Mouse (Mus musculus): ENCODE results near the gene Trmo. TPM values are rescaled to one million over a fixed set of nuclear protein-coding genes. Genes with fewer than 3 reads are reported as not detected.

The Trmo gene
- 4.3 and 5.5 TPM in 2 replicates for polyA plus RNA-seq (2012; rRNA removed)

- Histone ChIP-seq H3K4me1 (ENCODE audit: control insufficient read depth, insufficient read depth, low read length) (no peaks in the 10 kb centered on the region), H3K4me3 (replicated peaks; ENCODE audit: extremely low read depth, low read depth, low read length) (peak within 1 kb of the TSS; percentile 91)
- under 1% methylated on average over 56 of the region's 56 CpGs for WGBS
- TF ChIP-seq CTCF (IDR thresholded peaks at IDR 0.05; ENCODE audit: insufficient read depth, low read length) (no peak), POLR2A (IDR thresholded peaks at IDR 0.05; ENCODE audit: borderline replicate concordance, extremely low read depth, low read depth, low read length) (peak; percentile 68; the same call in 1 of the 2 replicates)
- peak; percentile 91 for DNase-seq
Observed at GRCm38 (mm10) chr4:46389013-46389611, at the start of gene Trmo. Gene Trmo, minus strand, starts transcription at chr4:46389437.

GRCm38 (mm10) chr4:46432339-46433036 is 43.3 kb upstream of the Trmo start:
- TF ChIP-seq POLR2A (IDR thresholded peaks at IDR 0.05; ENCODE audit: borderline replicate concordance, extremely low read depth, low read depth, low read length), result no peak
- TF ChIP-seq CTCF (IDR thresholded peaks at IDR 0.05; ENCODE audit: insufficient read depth, low read length), result no peak
- Histone ChIP-seq H3K4me3 (replicated peaks; ENCODE audit: extremely low read depth, low read depth, low read length) (no peak overlapping the region), H3K4me1 (ENCODE audit: control insufficient read depth, insufficient read depth, low read length) (no peaks in the 10 kb centered on the region)
- 73% methylated on average over 12 of the region's 12 CpGs for WGBS
- DNase-seq, result no peak

DNA sequence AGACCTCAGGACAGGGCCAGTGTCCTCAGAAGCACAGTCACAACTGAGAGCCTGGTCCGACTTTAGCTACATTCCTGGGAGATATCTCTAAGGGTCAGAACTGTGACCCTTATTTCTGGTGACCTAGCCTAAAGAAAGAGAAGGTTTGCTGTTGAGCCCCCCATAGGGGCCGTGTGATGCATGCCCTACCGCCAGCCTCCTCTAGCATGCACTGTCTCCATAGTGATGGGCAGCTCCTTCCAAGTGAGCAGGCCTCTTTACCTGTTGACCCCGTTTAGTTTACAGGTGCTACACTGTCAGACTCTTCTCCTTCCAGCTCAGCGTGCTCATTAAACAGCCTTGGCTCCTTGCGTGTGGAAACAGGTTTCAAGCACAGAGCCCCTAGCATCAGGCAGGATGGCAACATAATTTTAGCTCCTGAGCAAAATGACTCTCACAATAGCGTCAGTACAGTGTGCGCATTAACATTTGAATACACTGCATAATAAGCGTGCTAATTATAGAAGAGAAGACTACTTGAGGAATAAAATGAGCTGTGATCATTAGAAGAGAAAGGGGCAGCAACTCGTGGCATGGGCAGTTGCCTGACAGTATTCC is 39.8 kb upstream of the Trmo start:
- 67% methylated on average over 10 of the region's 10 CpGs for WGBS
- TF ChIP-seq CTCF (IDR thresholded peaks at IDR 0.05; ENCODE audit: insufficient read depth, low read length) (no peak), POLR2A (IDR thresholded peaks at IDR 0.05; ENCODE audit: borderline replicate concordance, extremely low read depth, low read depth, low read length) (no peak)
- no peaks in the 10 kb centered on the region for H3K4me1 ChIP-seq (ENCODE audit: control insufficient read depth, insufficient read depth, low read length)
- DNase-seq, result no peak
- no peak overlapping the region for H3K4me3 ChIP-seq (replicated peaks; ENCODE audit: extremely low read depth, low read depth, low read length)

DNA sequence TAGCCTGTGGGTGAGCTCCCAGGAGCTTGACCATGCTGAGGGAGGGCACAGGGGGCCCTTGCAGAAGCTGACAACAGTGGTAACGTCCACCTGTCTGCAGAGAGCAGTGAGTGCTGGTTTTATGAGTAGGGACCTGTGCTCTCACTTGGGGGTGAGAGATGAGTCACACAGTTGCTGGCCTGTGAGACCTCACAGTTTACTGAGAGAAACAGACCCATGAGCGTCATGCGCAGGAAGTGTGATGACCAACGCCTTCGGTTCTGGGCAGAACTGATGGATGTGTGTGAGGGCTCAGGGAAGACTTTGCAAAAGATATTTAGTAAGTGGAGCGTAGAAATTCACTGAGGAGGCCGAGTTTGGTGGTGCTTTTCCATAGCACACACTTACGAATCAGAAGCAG is 33.4 kb upstream of the Trmo start:
- H3K4me1 ChIP-seq (ENCODE audit: control insufficient read depth, insufficient read depth, low read length), result no peaks in the 10 kb centered on the region
- 73% methylated on average over 8 of the region's 8 CpGs for WGBS
- no peak for DNase-seq
- H3K4me3 ChIP-seq (replicated peaks; ENCODE audit: extremely low read depth, low read depth, low read length), result no peak overlapping the region
- TF ChIP-seq POLR2A (IDR thresholded peaks at IDR 0.05; ENCODE audit: borderline replicate concordance, extremely low read depth, low read depth, low read length), result no peak
- TF ChIP-seq CTCF (IDR thresholded peaks at IDR 0.05; ENCODE audit: insufficient read depth, low read length), result no peak

- WGBS, result 71% methylated on average over 9 of the region's 9 CpGs
- DNase-seq, result no peak
- no peaks in the 10 kb centered on the region; the same call in 1 of the 2 replicates for H3K4me1 ChIP-seq (ENCODE audit: control insufficient read depth, insufficient read depth, low read length)
- TF ChIP-seq POLR2A (IDR thresholded peaks at IDR 0.05; ENCODE audit: borderline replicate concordance, extremely low read depth, low read depth, low read length) (no peak), CTCF (IDR thresholded peaks at IDR 0.05; ENCODE audit: insufficient read depth, low read length) (no peak)
- no peak overlapping the region for H3K4me3 ChIP-seq (replicated peaks; ENCODE audit: extremely low read depth, low read depth, low read length)
Observed at GRCm38 (mm10) chr4:46418851-46419250, 29.6 kb upstream of the Trmo start.

DNA sequence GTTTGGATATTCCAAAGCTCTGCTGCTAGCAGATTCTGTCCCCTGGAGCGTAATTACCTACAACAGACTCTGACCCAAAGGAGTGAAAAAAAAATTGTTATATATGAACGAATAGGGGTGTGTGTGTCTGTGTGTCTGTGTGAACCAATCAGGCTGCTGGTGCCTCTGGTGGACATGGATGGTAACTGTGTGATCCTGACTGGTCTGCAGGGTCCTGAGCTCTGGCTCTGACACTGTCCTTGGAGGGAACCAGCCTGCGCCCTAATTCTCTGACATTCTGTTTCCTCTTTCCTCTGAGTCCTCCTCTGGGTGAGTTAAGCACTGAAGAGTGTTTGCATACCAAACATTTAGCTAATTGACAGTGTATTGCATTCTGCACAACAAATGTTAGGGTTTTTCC is 28.3 kb upstream of the Trmo start:
- no peak for DNase-seq
- TF ChIP-seq CTCF (IDR thresholded peaks at IDR 0.05; ENCODE audit: insufficient read depth, low read length), result peak; percentile 42
- no peak for TF ChIP-seq POLR2A (IDR thresholded peaks at IDR 0.05; ENCODE audit: borderline replicate concordance, extremely low read depth, low read depth, low read length)
- WGBS, result 51% methylated on average over 3 of the region's 3 CpGs
- Histone ChIP-seq H3K4me3 (replicated peaks; ENCODE audit: extremely low read depth, low read depth, low read length) (no peak overlapping the region), H3K4me1 (ENCODE audit: control insufficient read depth, insufficient read depth, low read length) (no peaks in the 10 kb centered on the region; the same call in 1 of the 2 replicates)

DNA sequence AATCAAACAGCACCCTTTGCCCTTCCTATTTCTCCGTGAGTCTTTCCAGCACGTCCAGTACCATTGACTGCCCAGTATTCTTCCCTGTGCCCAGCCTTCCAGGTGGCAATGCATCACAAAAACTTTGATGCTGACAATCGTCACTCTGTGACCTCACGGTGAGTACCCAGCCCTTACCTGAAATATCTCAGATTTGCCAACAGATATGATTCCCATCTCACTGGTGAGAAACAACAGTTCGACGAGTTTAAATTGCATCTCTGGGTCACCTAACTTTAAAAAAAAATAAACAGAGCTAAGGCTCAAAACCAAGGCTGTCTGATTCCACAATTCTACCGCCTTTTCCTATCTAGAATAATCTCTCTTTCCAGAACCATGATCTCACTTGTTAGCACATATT is 24.2 kb upstream of the Trmo start, which contains the start of gene Hemgn:
Gene Hemgn, minus strand, starts transcription at position 101 of the 400 bp plus-strand sequence.
- Histone ChIP-seq H3K4me3 (replicated peaks; ENCODE audit: extremely low read depth, low read depth, low read length) (no peak within 1 kb of the TSS), H3K4me1 (ENCODE audit: control insufficient read depth, insufficient read depth, low read length) (no peaks in the 10 kb centered on the region; the same call in 1 of the 2 replicates)
- no peak for DNase-seq
- 74% methylated on average over 7 of the region's 7 CpGs for WGBS
- TF ChIP-seq CTCF (IDR thresholded peaks at IDR 0.05; ENCODE audit: insufficient read depth, low read length), result no peak
- no peak for TF ChIP-seq POLR2A (IDR thresholded peaks at IDR 0.05; ENCODE audit: borderline replicate concordance, extremely low read depth, low read depth, low read length)

DNA sequence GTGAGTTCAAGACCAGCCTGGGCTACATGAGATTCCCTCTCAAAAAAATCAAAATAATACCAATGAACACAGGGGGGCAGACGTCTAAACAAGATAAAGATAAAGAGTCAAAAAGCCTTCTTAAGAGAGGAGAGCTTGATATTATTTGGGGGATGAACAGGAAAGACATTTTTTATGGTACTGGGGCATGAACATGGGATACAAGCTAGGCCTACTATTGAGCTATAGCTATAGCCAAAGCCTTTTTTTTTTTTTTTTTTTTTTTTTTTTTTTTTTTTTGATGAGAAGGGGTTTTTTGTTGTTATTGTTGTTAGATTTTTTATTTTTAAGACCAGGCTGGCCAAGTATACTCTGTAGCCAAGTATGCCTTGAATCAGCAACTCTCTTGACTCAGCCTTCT is 22.9 kb upstream of the Trmo start:
- no peaks in the 10 kb centered on the region for H3K4me1 ChIP-seq (ENCODE audit: control insufficient read depth, insufficient read depth, low read length)
- H3K4me3 ChIP-seq (replicated peaks; ENCODE audit: extremely low read depth, low read depth, low read length), result no peak overlapping the region
- WGBS, result 46% methylated on average over 1 of the region's 1 CpGs
- TF ChIP-seq CTCF (IDR thresholded peaks at IDR 0.05; ENCODE audit: insufficient read depth, low read length) (no peak), POLR2A (IDR thresholded peaks at IDR 0.05; ENCODE audit: borderline replicate concordance, extremely low read depth, low read depth, low read length) (no peak)
- DNase-seq, result no peak

- TF ChIP-seq CTCF (IDR thresholded peaks at IDR 0.05; ENCODE audit: insufficient read depth, low read length) (no peak), POLR2A (IDR thresholded peaks at IDR 0.05; ENCODE audit: borderline replicate concordance, extremely low read depth, low read depth, low read length) (no peak)
- DNase-seq, result no peak
- WGBS, result 53% methylated on average over 6 of the region's 6 CpGs
- Histone ChIP-seq H3K4me1 (ENCODE audit: control insufficient read depth, insufficient read depth, low read length) (no peaks in the 10 kb centered on the region), H3K4me3 (replicated peaks; ENCODE audit: extremely low read depth, low read depth, low read length) (no peak overlapping the region)
Observed at GRCm38 (mm10) chr4:46411489-46411888, 22.3 kb upstream of the Trmo start.

Data from lung, adult 2 months (tissue).